Mouse (Mus musculus): ENCODE results near the gene Uhrf2. TPM values are rescaled to one million over a fixed set of nuclear protein-coding genes. Genes with fewer than 3 reads are reported as not detected.
"Not testable (repeated sequence)": the region's sequence is repeated elsewhere in the genome, so short reads cannot be mapped to it uniquely, and the experiment has no call there.

Uhrf2 gene
- polyA plus RNA-seq, 1 experiment from 2014 or later, result 90.4 TPM

GRCm38 (mm10) chr19:30010520-30011296, 19.6 kb upstream of the Uhrf2 start:
- Histone ChIP-seq H3K27ac (ENCODE audit: low read depth, low read length) (no peak overlapping the region), H3K4me2 (replicated peaks; ENCODE audit: low read depth, low read length) (no peak overlapping the region), H3K27me3 (ENCODE audit: control insufficient read depth, insufficient read depth, low read length) (no peaks in the 10 kb centered on the region), H3K4me1 (replicated peaks; ENCODE audit: control insufficient read depth, insufficient read depth, low read length) (no peaks in the 10 kb centered on the region), H3K36me3 (ENCODE audit: control insufficient read depth, insufficient read depth, low read length) (no peaks in the 10 kb centered on the region), H3K9me3 (ENCODE audit: control insufficient read depth, low read length) (no peaks in the 10 kb centered on the region), H3K4me3 (ENCODE audit: low read depth, low read length) (no peak overlapping the region), H3K9ac (ENCODE audit: low read depth, low read length) (no peak overlapping the region)
- WGBS, result 85% methylated on average over 13 of the region's 13 CpGs
- DNase-seq (ENCODE audit: low spot score), result no peak
- no peak for ATAC-seq (ENCODE audit: low FRiP score)

- Histone ChIP-seq H3K27me3 (ENCODE audit: control insufficient read depth, insufficient read depth, low read length) (no peaks in the 10 kb centered on the region), H3K9ac (ENCODE audit: low read depth, low read length) (no peak overlapping the region), H3K27ac (ENCODE audit: low read depth, low read length) (no peak overlapping the region), H3K9me3 (ENCODE audit: control insufficient read depth, low read length) (no peaks in the 10 kb centered on the region), H3K4me3 (ENCODE audit: low read depth, low read length) (no peak overlapping the region), H3K4me1 (replicated peaks; ENCODE audit: control insufficient read depth, insufficient read depth, low read length) (no peaks in the 10 kb centered on the region), H3K4me2 (replicated peaks; ENCODE audit: low read depth, low read length) (no peak overlapping the region), H3K36me3 (ENCODE audit: control insufficient read depth, insufficient read depth, low read length) (no peaks in the 10 kb centered on the region)
- 88% methylated on average over 3 of the region's 3 CpGs for whole genome bisulfite sequencing
- DNase-seq (ENCODE audit: low spot score) (no peak), ATAC-seq (ENCODE audit: low FRiP score) (no peak)
These were observed 16.0 kb upstream of the Uhrf2 start for GRCm38 (mm10) chr19:30014331-30014730.

GRCm38 (mm10) chr19:30016156-30016555, 14.2 kb upstream of the Uhrf2 start:
- Histone ChIP-seq H3K9ac (ENCODE audit: low read depth, low read length) (no peak overlapping the region), H3K4me2 (replicated peaks; ENCODE audit: low read depth, low read length) (no peak overlapping the region), H3K27ac (ENCODE audit: low read depth, low read length) (no peak overlapping the region), H3K4me1 (replicated peaks; ENCODE audit: control insufficient read depth, insufficient read depth, low read length) (no peaks in the 10 kb centered on the region), H3K27me3 (ENCODE audit: control insufficient read depth, insufficient read depth, low read length) (no peaks in the 10 kb centered on the region), H3K4me3 (ENCODE audit: low read depth, low read length) (no peak overlapping the region), H3K9me3 (ENCODE audit: control insufficient read depth, low read length) (no peaks in the 10 kb centered on the region), H3K36me3 (ENCODE audit: control insufficient read depth, insufficient read depth, low read length) (no peaks in the 10 kb centered on the region)
- WGBS, result 71% methylated on average over 6 of the region's 6 CpGs
- DNase-seq (ENCODE audit: low spot score), result no peak
- no peak for ATAC-seq (ENCODE audit: low FRiP score)

- DNase-seq (ENCODE audit: low spot score); H3K9ac ChIP-seq (ENCODE audit: low read depth, low read length); H3K4me3 ChIP-seq (ENCODE audit: low read depth, low read length); H3K36me3 ChIP-seq (ENCODE audit: control insufficient read depth, insufficient read depth, low read length); H3K27ac ChIP-seq (ENCODE audit: low read depth, low read length); H3K9me3 ChIP-seq (ENCODE audit: control insufficient read depth, low read length); H3K4me2 ChIP-seq (replicated peaks; ENCODE audit: low read depth, low read length); H3K4me1 ChIP-seq (replicated peaks; ENCODE audit: control insufficient read depth, insufficient read depth, low read length); ATAC-seq (ENCODE audit: low FRiP score); H3K27me3 ChIP-seq (ENCODE audit: control insufficient read depth, insufficient read depth, low read length): not testable (repeated sequence)
- WGBS, result 93% methylated on average over 10 of the region's 10 CpGs
These were observed 6.9 kb upstream of the Uhrf2 start for GRCm38 (mm10) chr19:30023419-30023818.

- Histone ChIP-seq H3K9me3 (ENCODE audit: control insufficient read depth, low read length) (no peaks in the 10 kb centered on the region), H3K27ac (ENCODE audit: low read depth, low read length) (no peak overlapping the region), H3K27me3 (ENCODE audit: control insufficient read depth, insufficient read depth, low read length) (no peaks in the 10 kb centered on the region), H3K9ac (ENCODE audit: low read depth, low read length) (peak overlapping the region; percentile 99; the same call in 1 of the 2 replicates), H3K36me3 (ENCODE audit: control insufficient read depth, insufficient read depth, low read length) (no peaks in the 10 kb centered on the region), H3K4me3 (ENCODE audit: low read depth, low read length) (peak overlapping the region; percentile 99; the same call in 1 of the 2 replicates), H3K4me2 (replicated peaks; ENCODE audit: low read depth, low read length) (peak overlapping the region; percentile 58; the same call in 1 of the 2 replicates), H3K4me1 (replicated peaks; ENCODE audit: control insufficient read depth, insufficient read depth, low read length) (peaks cover 3% of the 10 kb centered on the region)
- peak; percentile 45 for DNase-seq (ENCODE audit: low spot score)
- ATAC-seq (ENCODE audit: low FRiP score), result no peak
- 17% methylated on average over 11 of the region's 11 CpGs for WGBS
These were observed 1.2 kb upstream of the Uhrf2 start for GRCm38 (mm10) chr19:30029002-30029710.

GRCm38 (mm10) chr19:30030636-30031467, 539 bp downstream of the Uhrf2 start:
- WGBS, result 0% methylated on average over 92 of the region's 92 CpGs
- peak overlapping the region; percentile 58 for H3K4me2 ChIP-seq (replicated peaks; ENCODE audit: low read depth, low read length)
- H3K4me1 ChIP-seq (replicated peaks; ENCODE audit: control insufficient read depth, insufficient read depth, low read length), result peaks cover 3% of the 10 kb centered on the region
- ATAC-seq (ENCODE audit: low FRiP score), result no peak; the same call in none of the 2 replicates
- H3K27me3 ChIP-seq (ENCODE audit: control insufficient read depth, insufficient read depth, low read length), result no peaks in the 10 kb centered on the region
- peak overlapping the region; percentile 95 for H3K27ac ChIP-seq (ENCODE audit: low read depth, low read length)
- peak overlapping the region; percentile 99 for H3K9ac ChIP-seq (ENCODE audit: low read depth, low read length)
- peak; percentile 67 for DNase-seq (ENCODE audit: low spot score)
- peak overlapping the region; percentile 99 for H3K4me3 ChIP-seq (ENCODE audit: low read depth, low read length)
- no peaks in the 10 kb centered on the region for H3K36me3 ChIP-seq (ENCODE audit: control insufficient read depth, insufficient read depth, low read length)
- H3K9me3 ChIP-seq (ENCODE audit: control insufficient read depth, low read length), result no peaks in the 10 kb centered on the region

GRCm38 (mm10) chr19:30031468-30031931, 1.2 kb downstream of the Uhrf2 start:
- H3K4me1 ChIP-seq (replicated peaks; ENCODE audit: control insufficient read depth, insufficient read depth, low read length), result peaks cover 3% of the 10 kb centered on the region
- H3K27ac ChIP-seq (ENCODE audit: low read depth, low read length), result no peak overlapping the region
- no peaks in the 10 kb centered on the region for H3K36me3 ChIP-seq (ENCODE audit: control insufficient read depth, insufficient read depth, low read length)
- peak overlapping the region; percentile 58 for H3K4me2 ChIP-seq (replicated peaks; ENCODE audit: low read depth, low read length)
- peak overlapping the region; percentile 99 for H3K9ac ChIP-seq (ENCODE audit: low read depth, low read length)
- no peaks in the 10 kb centered on the region for H3K27me3 ChIP-seq (ENCODE audit: control insufficient read depth, insufficient read depth, low read length)
- peak overlapping the region; percentile 99 for H3K4me3 ChIP-seq (ENCODE audit: low read depth, low read length)
- WGBS, result 4% methylated on average over 7 of the region's 7 CpGs
- H3K9me3 ChIP-seq (ENCODE audit: control insufficient read depth, low read length), result no peaks in the 10 kb centered on the region
- no peak for ATAC-seq (ENCODE audit: low FRiP score)
- no peak for DNase-seq (ENCODE audit: low spot score)

GRCm38 (mm10) chr19:30032206-30032605, 1.9 kb downstream of the Uhrf2 start:
- H3K27ac ChIP-seq (ENCODE audit: low read depth, low read length), result no peak overlapping the region
- no peaks in the 10 kb centered on the region for H3K36me3 ChIP-seq (ENCODE audit: control insufficient read depth, insufficient read depth, low read length)
- H3K27me3 ChIP-seq (ENCODE audit: control insufficient read depth, insufficient read depth, low read length), result no peaks in the 10 kb centered on the region
- H3K4me1 ChIP-seq (replicated peaks; ENCODE audit: control insufficient read depth, insufficient read depth, low read length), result peaks cover 3% of the 10 kb centered on the region
- DNase-seq (ENCODE audit: low spot score), result no peak
- H3K4me2 ChIP-seq (replicated peaks; ENCODE audit: low read depth, low read length), result peak overlapping the region; percentile 58
- H3K9ac ChIP-seq (ENCODE audit: low read depth, low read length), result no peak overlapping the region; the same call in 1 of the 2 replicates
- no peaks in the 10 kb centered on the region for H3K9me3 ChIP-seq (ENCODE audit: control insufficient read depth, low read length)
- ATAC-seq (ENCODE audit: low FRiP score), result no peak
- 57% methylated on average over 3 of the region's 3 CpGs for WGBS
- peak overlapping the region; percentile 99 for H3K4me3 ChIP-seq (ENCODE audit: low read depth, low read length)

Data from hindbrain, embryonic 11.5 days (tissue).